Mouse (Mus musculus) Patski (cell line): ENCODE data around the gene Fam166b. TPM values are rescaled to one million over a fixed set of nuclear protein-coding genes. Genes with fewer than 3 reads are reported as not detected.

ENCODE experiments used
- ATAC-seq: fragments of 100-300 bp; one replicate; pipeline ENCODE4 v1.8.0; 2021
- CTCF ChIA-PET: fragments of 350-600 bp; sonication (Branson Sonifier 250); formaldehyde crosslinking; loops from one replicate; lab custom pipeline; 2022; ENCODE audit warnings: inconsistent platforms; lab: Charles Lee
- POLR2A ChIA-PET: fragments of 350-600 bp; sonication (Branson Sonifier 250); formaldehyde crosslinking; loops from one replicate; lab custom pipeline; 2022; ENCODE audit warnings: antibody characterized with exemption, inconsistent platforms; lab: Charles Lee
- DNase-seq: peaks from one replicate; pipeline ENCODE4 v3.0.0-alpha.2; 2011; ENCODE audit warnings: low read depth, low spot score
- H3K27me3 ChIP-seq: fragments of 371-371 bp; one replicate; pipeline ENCODE4 v1.5.1; 2021
- CTCF ChIP-seq: fragments of 100-300 bp; IDR thresholded peaks from one replicate; pipeline ENCODE4 v1.5.1; 2021
- in situ Hi-C: fragments of 300-500 bp; cut with MboI; formaldehyde crosslinking; loops from 3 replicates; pipeline ENCODE4 v1.11.1; 2018; ENCODE audit warnings: low pct_unique_long_range_greater_than_20kb, mixed read lengths
- polyA plus RNA-seq: library from polyadenylated mRNA; unstranded; gene quantifications from one replicate; pipeline ENCODE4 v1.2.3, GENCODE M21; 2021

Gene Fam166b
- polyA plus RNA-seq, 1 experiment from 2014 or later, result 0.17 TPM

DNA sequence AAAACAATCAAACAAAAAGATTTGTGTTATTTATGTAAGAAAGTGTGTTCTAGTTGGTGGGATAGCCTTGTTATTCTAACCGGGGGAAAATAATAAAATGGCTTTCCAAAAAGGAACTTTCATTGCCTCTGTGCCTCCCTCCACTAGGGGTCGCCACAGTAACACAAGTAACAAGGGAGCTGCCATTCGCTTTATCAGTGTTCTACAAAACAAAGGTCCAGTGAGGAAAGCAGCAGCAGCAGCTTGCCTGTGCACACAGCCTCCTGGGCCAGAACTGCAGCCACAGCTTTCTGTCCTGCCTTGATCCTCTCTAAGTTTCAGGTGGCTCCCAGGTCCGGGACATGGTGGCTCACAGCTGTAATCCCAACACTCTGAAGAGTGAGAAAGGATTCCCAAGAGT lies 2.8 kb upstream of the Fam166b start:
- DNase-seq (peak; percentile 30), ATAC-seq (peak; percentile 18)
- H3K27me3 ChIP-seq, result no peaks in the 10 kb centered on the region
- ChIA-PET CTCF (interaction anchor here (1.7 kb wide), 1 partner anchor 164 kb away, joined by 7 read pairs; the partner anchor contains the start of gene Atp8b5), POLR2A (no interaction called here)
- in situ Hi-C loops, result loop anchor here (10.0 kb wide), 1 partner anchor 233 kb away; the partner anchor contains the start of genes Fam221b and Tmem8b
- TF ChIP-seq CTCF, result no peak

DNA sequence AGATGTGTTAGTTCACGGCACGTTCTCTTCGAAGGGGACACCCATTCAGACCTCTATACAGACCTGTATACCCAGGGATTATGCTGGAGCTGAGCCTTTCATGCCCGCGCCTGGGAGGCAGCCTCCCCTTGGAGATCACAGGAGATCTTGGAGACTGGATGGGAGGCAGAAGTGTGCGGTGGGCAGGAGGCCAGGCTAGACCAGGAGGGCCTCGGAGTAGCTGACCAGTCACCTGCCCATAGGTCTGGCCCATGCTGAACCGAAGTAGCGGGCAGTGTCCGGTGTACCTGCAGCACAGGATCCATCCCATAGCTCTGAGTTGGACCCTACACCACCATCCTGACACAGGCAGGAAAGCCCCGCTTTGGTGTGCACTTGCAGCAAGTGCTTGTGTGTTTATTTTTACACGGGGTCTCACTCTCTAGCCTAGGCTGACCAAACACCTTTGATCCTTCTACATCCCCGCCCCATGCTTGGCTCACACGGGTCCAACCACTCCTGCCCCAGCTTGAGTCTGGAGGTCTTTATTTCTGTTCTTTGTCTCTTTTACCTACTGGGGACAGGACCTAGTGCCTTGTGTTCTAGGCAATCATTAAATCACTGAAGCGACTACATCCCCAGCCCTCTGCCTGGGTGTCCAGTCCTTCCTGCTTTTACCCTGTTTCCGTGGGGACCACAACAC lies 613 bp downstream of the Fam166b start:
- no peak for DNase-seq
- H3K27me3 ChIP-seq, result no peaks in the 10 kb centered on the region
- POLR2A ChIA-PET, result no interaction called here
- in situ Hi-C loops, result no loop called here
- no peak for ATAC-seq
- no peak for TF ChIP-seq CTCF
- CTCF ChIA-PET, result no interaction called here

DNA sequence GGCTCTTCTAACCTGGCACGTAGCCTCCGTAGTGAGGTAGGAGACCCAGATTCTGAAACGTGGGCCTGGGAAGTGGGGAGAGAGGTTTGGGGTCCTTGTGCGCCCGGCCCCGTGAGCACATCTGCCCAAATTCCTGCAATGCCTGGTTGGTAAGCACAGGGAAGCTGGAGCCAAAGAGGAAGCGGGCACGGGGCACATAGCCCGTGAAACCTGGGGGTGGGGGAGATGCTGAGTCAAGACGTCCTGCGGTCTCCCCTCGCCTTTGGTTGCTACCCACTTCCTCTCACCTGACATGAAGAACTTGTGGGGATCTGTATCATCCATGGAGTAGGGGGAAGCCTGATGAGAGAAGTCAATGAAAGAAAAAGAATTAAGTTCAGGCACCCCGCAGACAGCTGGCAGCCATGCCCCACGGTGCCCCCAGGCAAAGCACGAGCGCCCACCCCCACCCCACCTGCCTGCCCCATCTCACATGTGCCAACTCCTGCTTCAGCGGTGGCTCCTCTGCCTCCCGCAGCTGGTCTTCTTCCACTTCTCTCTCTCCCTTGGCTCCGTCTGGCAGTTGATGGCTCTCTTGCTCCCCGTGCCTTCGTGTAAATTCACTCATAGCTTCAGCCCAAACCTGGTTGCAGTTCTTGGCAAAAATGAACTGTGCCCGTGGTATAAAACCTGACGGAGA lies 1.3 kb downstream of the Fam166b start:
- CTCF ChIA-PET, result no interaction called here
- no peak for TF ChIP-seq CTCF
- in situ Hi-C loops, result no loop called here
- H3K27me3 ChIP-seq, result no peaks in the 10 kb centered on the region
- ATAC-seq (no peak), DNase-seq (no peak)
- POLR2A ChIA-PET, result no interaction called here

DNA sequence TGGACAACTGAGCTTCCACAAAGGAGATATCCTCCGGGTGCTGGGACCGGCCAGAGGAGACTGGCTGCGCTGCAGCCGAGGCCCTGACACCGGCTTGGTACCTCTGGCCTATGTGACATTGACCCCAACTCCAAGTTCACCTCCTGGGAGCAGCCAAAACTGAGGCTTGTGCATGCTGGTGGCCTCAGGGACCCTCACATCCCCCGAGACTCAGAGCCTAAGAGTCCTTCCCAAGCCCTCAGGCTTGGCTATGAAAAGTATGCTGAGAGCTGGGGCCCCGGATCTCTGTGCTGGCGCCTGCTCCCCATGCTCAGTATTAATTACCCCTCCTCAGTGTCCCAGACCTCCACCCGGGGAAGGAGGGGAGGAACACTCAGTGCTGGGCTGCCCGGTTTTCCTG lies 2.4 kb downstream of the Fam166b start:
- in situ Hi-C loops, result no loop called here
- DNase-seq (no peak), ATAC-seq (no peak)
- ChIA-PET POLR2A (no interaction called here), CTCF (no interaction called here)
- no peaks in the 10 kb centered on the region for H3K27me3 ChIP-seq
- no peak for TF ChIP-seq CTCF

DNA sequence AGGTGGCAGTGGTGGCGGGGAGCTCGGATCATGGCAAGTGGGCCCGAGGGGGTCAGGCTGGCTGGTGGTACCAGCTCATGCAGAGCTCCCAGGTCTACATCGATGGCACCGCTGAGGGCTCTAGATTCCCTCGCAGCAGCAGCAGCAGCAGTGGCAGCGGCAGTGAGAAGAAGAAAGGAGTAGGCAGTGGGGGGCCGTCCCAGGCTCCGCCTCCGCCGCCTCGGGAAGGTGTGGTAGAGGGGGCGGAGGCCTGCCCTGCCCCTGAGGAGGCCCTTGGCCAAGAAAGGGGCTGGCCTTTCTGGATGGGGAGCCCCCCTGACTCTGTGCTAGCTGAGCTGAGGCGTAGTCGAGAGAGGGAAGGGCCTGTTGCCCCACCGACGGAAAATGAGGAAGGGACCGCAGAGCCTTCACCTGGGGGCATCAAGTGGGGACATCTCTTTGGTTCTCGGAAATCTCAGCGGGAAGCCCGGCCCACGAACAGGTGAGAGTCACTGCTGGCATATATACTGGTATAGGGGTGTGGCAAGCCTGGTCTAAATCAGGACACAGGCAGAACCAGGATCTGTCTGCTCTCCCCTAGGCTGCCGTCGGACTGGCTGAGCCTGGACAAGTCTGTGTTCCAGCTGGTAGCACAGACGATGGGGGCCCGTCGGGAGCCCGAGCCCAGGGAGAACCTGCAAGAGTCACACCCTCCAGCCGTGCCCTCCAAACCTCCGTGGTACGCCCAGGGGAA lies 3.1 kb downstream of the Fam166b start:
- DNase-seq, result no peak
- no peaks in the 10 kb centered on the region for H3K27me3 ChIP-seq

DNA sequence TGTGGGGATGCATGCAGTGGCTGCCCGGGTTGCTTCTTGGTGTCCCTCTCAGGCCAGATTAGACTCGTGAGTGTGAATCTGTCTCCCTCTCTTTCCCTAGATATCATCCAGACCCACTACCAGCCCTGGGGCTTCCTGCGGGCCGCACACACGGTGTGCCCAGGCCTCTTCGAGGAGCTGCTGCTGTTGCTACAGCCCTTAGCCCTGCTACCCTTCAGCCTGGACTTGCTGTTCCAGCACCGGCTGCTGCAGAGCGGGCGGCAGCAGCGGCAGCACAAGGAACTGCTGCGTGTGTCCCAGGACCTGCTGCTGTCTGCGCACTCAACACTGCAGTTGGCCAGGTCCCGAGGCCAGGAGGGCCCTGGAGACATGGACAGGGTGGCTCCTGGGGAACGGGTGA lies 3.7 kb downstream of the Fam166b start:
- DNase-seq (no peak), ATAC-seq (no peak)
- in situ Hi-C loops, result no loop called here
- no peaks in the 10 kb centered on the region for H3K27me3 ChIP-seq
- TF ChIP-seq CTCF, result no peak
- ChIA-PET POLR2A (no interaction called here), CTCF (no interaction called here)

More for the DNA sequence above, 3.1 kb downstream of the Fam166b start:
- POLR2A ChIA-PET, result no interaction called here
- in situ Hi-C loops, result no loop called here
- CTCF ChIA-PET, result no interaction called here
- TF ChIP-seq CTCF, result no peak
- no peak for ATAC-seq

DNA sequence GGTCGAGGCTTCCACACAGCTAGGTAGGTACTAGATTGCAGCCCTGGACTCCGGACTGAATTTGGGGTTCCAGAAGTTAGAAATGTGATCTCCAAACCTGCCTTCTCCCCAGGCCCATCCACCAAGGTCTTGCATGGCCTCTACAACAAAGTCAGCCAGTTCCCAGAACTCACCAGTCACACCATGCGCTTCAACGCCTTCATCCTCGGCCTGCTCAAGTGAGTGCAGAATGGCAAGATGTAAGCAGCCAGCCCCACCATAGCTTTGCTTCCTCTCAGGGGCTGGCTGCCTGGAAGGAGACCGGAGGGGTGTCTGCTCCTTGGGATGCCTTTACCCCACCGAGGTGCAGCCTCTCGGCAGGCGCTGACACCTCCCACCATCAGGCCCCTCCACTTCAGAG lies 4.9 kb downstream of the Fam166b start:
- ChIA-PET POLR2A (no interaction called here), CTCF (interaction anchor here (1.3 kb wide), 1 partner anchor 372 kb away, joined by 3 read pairs; no protein-coding TSS in a partner anchor)
- DNase-seq (no peak), ATAC-seq (no peak)
- no peaks in the 10 kb centered on the region for H3K27me3 ChIP-seq
- TF ChIP-seq CTCF, result no peak
- in situ Hi-C loops, result loop anchor here (5.0 kb wide), 2 partner anchors 157 to 377 kb away; partner anchors contain the start of genes Atp8b5 and Fam214b

DNA sequence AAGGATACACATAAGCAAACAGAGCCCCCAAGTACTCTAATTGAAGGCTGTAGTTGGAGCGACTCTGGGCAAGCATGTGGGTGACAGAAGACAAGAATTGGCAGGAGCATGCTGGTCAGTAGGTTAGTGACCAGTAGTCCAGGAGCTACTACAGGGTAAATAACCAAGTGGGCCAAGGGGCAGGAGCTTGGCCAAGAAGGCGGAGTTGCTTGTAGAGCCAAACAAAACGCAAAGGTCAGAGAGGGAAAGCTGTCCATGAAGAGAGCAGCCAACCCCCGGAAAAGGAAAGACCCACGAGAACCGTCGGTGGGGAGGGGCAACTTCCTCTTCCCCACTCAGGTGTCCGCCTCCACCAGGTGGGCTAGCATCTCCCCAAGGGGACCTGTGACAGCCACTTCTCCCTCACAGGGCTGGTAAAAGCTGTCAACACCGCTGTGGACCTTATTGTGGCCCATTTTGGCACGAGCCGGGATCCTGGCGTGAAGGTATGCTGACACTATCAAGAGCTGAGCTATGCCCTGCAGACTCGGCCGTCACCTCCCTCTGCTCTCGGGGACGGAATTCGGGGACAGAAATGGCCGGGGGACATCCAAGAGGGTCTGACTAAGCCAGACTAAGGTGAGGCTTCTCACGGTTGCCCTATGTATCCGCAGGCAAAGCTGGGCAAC lies 5.5 kb downstream of the Fam166b start:
- in situ Hi-C loops, result loop anchor here (5.0 kb wide), 2 partner anchors 156 to 376 kb away; partner anchors contain the start of genes Atp8b5 and Fam214b
- no peaks in the 10 kb centered on the region for H3K27me3 ChIP-seq
- ChIA-PET POLR2A (no interaction called here), CTCF (interaction anchor here (1.3 kb wide), 1 partner anchor 372 kb away, joined by 3 read pairs; no protein-coding TSS in a partner anchor)
- no peak for DNase-seq
- TF ChIP-seq CTCF, result no peak
- ATAC-seq, result no peak

DNA sequence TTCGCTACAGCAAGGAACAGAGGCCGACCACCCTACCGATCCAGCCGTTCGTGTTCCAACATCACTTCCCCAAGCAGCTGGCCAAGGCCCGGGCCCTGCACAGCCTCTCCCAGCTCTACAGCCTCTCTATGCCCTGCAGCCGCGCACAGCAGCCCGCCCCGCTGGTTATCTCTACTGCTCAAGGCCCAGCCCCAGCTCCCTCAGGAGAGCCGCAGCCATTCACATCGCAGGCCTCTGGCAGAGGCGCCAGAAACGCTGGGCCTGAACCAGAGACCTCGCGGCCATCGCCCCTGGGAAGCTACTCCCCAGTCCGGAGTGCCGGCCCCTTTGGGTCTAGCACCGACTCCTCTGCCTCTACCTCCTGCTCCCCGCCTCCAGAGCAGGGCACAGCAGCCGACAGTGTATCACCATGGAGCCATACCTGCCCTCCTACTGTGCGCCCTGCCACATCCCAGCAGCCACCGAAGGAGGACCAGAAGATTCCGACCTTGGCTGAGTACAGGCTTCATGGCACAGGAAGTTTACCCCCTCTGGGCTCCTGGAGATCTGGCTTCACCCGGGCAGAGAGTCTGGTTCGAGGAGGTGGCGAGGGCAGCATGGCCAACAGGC lies 7.2 kb downstream of the Fam166b start:
- H3K27me3 ChIP-seq, result no peaks in the 10 kb centered on the region
- no peak for TF ChIP-seq CTCF
- ChIA-PET CTCF (interaction anchor here (1.0 to 1.5 kb wide), 2 partner anchors 11 to 20 kb away, joined by 3 to 5 read pairs; partner anchors contain the start of gene Tesk1), POLR2A (no interaction called here)
- ATAC-seq, result no peak
- in situ Hi-C loops, result loop anchor here (5.0 kb wide), 2 partner anchors 154 to 374 kb away; partner anchors contain the start of genes Atp8b5 and Fam214b
- DNase-seq, result no peak
